Mouse (Mus musculus): Measurements from ENCODE around the gene Drd4. TPM values are rescaled to one million over a fixed set of nuclear protein-coding genes. Genes with fewer than 3 reads are reported as not detected.

Gene Drd4
- total and polyA plus RNA-seq, 2 experiments from 2014 or later = 0.07 TPM; not detected in 1

- TF ChIP-seq EP300 (IDR thresholded peaks at IDR 0.05; ENCODE audit: low read depth) (no peak), CTCF (IDR thresholded peaks at IDR 0.05; ENCODE audit: low read depth) (no peak)
- Histone ChIP-seq H3K9me3 (replicated peaks; ENCODE audit: control insufficient read depth, low read length) (no peaks in the 10 kb centered on the region), H3K27ac (ENCODE audit: low read depth) (no peak overlapping the region), H3K9ac (replicated peaks; ENCODE audit: low read depth, low read length) (no peak overlapping the region), H3K36me3 (replicated peaks; ENCODE audit: control insufficient read depth, insufficient read depth, low read length) (peaks cover 68% of the 10 kb centered on the region), H3K4me1 (ENCODE audit: control insufficient read depth, insufficient read depth) (no peaks in the 10 kb centered on the region), H3K4me2 (ENCODE audit: low read depth, low read length) (no peak overlapping the region), H3K27me3 (ENCODE audit: control insufficient read depth, insufficient read depth, low read length) (no peaks in the 10 kb centered on the region), H3K4me3 (ENCODE audit: low read depth, low read length) (no peak overlapping the region)
- DNase-seq (ENCODE audit: low spot score) = no peak
- no peak for ATAC-seq (ENCODE audit: insufficient read depth, low read depth)
- WGBS = 76% methylated on average over 1 of the region's 1 CpGs
Measured at GRCm38 (mm10) chr7:141302702-141303268, 11.0 kb downstream of the Drd4 start.

- Histone ChIP-seq H3K36me3 (replicated peaks; ENCODE audit: control insufficient read depth, insufficient read depth, low read length) (peaks cover 77% of the 10 kb centered on the region), H3K4me1 (ENCODE audit: control insufficient read depth, insufficient read depth) (no peaks in the 10 kb centered on the region), H3K27ac (ENCODE audit: low read depth) (no peak overlapping the region), H3K27me3 (ENCODE audit: control insufficient read depth, insufficient read depth, low read length) (no peaks in the 10 kb centered on the region), H3K9me3 (replicated peaks; ENCODE audit: control insufficient read depth, low read length) (no peaks in the 10 kb centered on the region), H3K9ac (replicated peaks; ENCODE audit: low read depth, low read length) (no peak overlapping the region), H3K4me3 (ENCODE audit: low read depth, low read length) (no peak overlapping the region), H3K4me2 (ENCODE audit: low read depth, low read length) (no peak overlapping the region)
- 79% methylated on average over 4 of the region's 4 CpGs for WGBS
- no peak for TF ChIP-seq CTCF (IDR thresholded peaks at IDR 0.05; ENCODE audit: low read depth)
- DNase-seq (ENCODE audit: low spot score) = no peak
- no peak for ATAC-seq (ENCODE audit: insufficient read depth, low read depth)
Measured at GRCm38 (mm10) chr7:141304537-141304936, 12.7 kb downstream of the Drd4 start.

DNA sequence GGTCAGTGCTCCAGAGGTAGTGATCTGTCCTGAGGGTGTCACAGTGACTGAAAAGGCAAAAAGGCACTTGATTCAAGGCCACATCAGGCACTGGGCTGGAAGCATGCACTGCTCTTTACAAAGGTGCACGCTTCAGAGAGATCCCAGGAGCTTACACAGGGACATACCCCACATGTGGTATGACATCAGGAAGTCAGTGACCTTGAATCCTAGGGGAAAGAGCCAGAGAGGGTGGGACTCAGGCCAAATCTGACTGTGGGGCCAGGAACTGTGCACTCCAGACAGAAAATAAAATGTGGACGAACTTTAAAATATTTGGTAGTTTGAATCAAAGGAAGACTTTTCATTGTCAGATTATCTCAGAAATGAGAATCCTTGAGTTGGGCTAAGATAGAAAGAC lies 22.6 kb downstream of the Drd4 start:
- Histone ChIP-seq H3K4me3 (ENCODE audit: low read depth, low read length) (no peak overlapping the region), H3K9ac (replicated peaks; ENCODE audit: low read depth, low read length) (no peak overlapping the region), H3K27me3 (ENCODE audit: control insufficient read depth, insufficient read depth, low read length) (no peaks in the 10 kb centered on the region), H3K27ac (ENCODE audit: low read depth) (no peak overlapping the region), H3K9me3 (replicated peaks; ENCODE audit: control insufficient read depth, low read length) (no peaks in the 10 kb centered on the region), H3K4me2 (ENCODE audit: low read depth, low read length) (no peak overlapping the region), H3K4me1 (ENCODE audit: control insufficient read depth, insufficient read depth) (no peaks in the 10 kb centered on the region; the same call in 1 of the 2 replicates), H3K36me3 (replicated peaks; ENCODE audit: control insufficient read depth, insufficient read depth, low read length) (peaks cover 98% of the 10 kb centered on the region)
- TF ChIP-seq EP300 (IDR thresholded peaks at IDR 0.05; ENCODE audit: low read depth) (no peak), CTCF (IDR thresholded peaks at IDR 0.05; ENCODE audit: low read depth) (no peak)
- 72% methylated on average over 2 of the region's 2 CpGs for WGBS
- ATAC-seq (ENCODE audit: insufficient read depth, low read depth) = no peak
- DNase-seq (ENCODE audit: low spot score) = no peak

DNA sequence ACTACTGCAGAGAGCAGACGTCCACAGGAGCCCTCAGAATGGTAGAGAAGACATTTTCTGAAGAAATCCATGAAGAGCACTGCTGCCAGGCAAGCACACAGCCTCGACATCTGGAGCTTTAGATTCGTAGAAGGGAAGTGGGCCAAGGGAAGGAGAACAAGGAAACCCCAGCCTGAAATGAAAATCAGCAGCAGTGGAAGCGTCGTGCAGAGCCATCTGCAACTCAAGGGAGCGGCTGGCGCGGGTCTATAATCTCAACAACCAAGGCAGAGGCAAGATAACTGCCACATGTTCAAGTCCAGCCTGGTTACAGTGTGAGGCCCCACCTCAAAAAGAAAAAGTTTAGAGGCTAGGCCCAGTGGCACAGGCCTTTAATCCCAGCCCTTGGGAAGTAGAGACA lies 23.3 kb downstream of the Drd4 start:
- H3K27me3 ChIP-seq (ENCODE audit: control insufficient read depth, insufficient read depth, low read length) = no peaks in the 10 kb centered on the region
- no peaks in the 10 kb centered on the region; the same call in 1 of the 2 replicates for H3K4me1 ChIP-seq (ENCODE audit: control insufficient read depth, insufficient read depth)
- no peak overlapping the region for H3K27ac ChIP-seq (ENCODE audit: low read depth)
- ATAC-seq (ENCODE audit: insufficient read depth, low read depth) (no peak), DNase-seq (ENCODE audit: low spot score) (no peak)
- WGBS = 80% methylated on average over 8 of the region's 8 CpGs
- no peaks in the 10 kb centered on the region for H3K9me3 ChIP-seq (replicated peaks; ENCODE audit: control insufficient read depth, low read length)
- no peak overlapping the region for H3K9ac ChIP-seq (replicated peaks; ENCODE audit: low read depth, low read length)
- peaks cover 98% of the 10 kb centered on the region for H3K36me3 ChIP-seq (replicated peaks; ENCODE audit: control insufficient read depth, insufficient read depth, low read length)
- H3K4me3 ChIP-seq (ENCODE audit: low read depth, low read length) = no peak overlapping the region
- H3K4me2 ChIP-seq (ENCODE audit: low read depth, low read length) = no peak overlapping the region
- TF ChIP-seq CTCF (IDR thresholded peaks at IDR 0.05; ENCODE audit: low read depth) (no peak), EP300 (IDR thresholded peaks at IDR 0.05; ENCODE audit: low read depth) (no peak)

DNA sequence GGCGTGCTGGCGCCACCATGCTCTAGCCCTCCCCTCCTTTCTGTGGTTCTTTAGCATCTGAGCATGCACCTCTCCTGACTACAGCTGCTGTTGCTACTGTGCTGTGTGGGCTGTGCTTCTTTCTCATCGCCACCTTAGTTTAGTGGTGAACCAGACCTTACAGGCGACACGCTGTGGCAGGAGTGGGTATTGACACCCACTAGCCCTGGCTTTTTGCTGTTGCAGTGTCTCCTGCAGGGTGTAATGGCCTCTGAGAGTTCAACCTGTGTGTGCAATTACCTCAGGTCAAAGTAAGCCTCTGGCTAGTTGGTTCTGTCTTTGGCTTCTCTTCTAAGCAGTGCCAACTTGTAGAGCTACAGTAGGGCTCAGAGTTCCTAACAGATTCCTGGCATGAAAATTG lies 24.2 kb downstream of the Drd4 start:
- 72% methylated on average over 5 of the region's 5 CpGs for WGBS
- ATAC-seq (ENCODE audit: insufficient read depth, low read depth) = no peak; the same call in 1 of the 2 replicates

DNA sequence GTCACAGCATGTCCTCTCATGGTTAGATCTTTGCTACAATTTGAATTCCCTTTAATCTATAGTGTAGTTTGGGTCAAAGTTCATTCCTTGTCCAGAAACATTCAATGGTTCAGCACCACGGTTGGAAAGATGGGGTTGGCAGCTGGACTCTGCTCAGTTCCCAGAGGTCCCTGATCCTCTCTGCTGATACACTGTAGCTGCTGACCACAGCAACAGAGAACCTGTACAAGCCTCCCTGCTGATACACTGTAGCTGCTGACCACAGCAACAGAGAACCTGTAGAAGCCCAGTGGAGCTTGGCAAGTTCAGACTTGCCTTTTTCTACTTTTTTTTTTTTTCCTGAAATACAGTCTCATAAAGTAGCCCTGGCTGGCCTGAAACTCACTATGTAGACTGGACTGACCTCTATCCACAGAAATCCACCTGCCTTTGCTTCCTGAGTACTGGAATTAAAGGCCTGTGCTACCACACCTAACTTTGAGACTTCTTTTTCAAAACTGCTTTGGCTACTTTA lies 25.9 kb downstream of the Drd4 start:
- no peaks in the 10 kb centered on the region for H3K27me3 ChIP-seq (ENCODE audit: control insufficient read depth, insufficient read depth, low read length)
- H3K36me3 ChIP-seq (replicated peaks; ENCODE audit: control insufficient read depth, insufficient read depth, low read length) = peaks cover 98% of the 10 kb centered on the region
- H3K9ac ChIP-seq (replicated peaks; ENCODE audit: low read depth, low read length) = no peak overlapping the region
- TF ChIP-seq CTCF (IDR thresholded peaks at IDR 0.05; ENCODE audit: low read depth) (no peak), EP300 (IDR thresholded peaks at IDR 0.05; ENCODE audit: low read depth) (no peak)
- no peak overlapping the region for H3K4me3 ChIP-seq (ENCODE audit: low read depth, low read length)
- no peak overlapping the region for H3K4me2 ChIP-seq (ENCODE audit: low read depth, low read length)
- 71% methylated on average over 1 of the region's 1 CpGs for WGBS
- H3K27ac ChIP-seq (ENCODE audit: low read depth) = no peak overlapping the region
- ATAC-seq (ENCODE audit: insufficient read depth, low read depth) (no peak), DNase-seq (ENCODE audit: low spot score) (no peak)
- H3K9me3 ChIP-seq (replicated peaks; ENCODE audit: control insufficient read depth, low read length) = no peaks in the 10 kb centered on the region
- H3K4me1 ChIP-seq (ENCODE audit: control insufficient read depth, insufficient read depth) = no peaks in the 10 kb centered on the region; the same call in 1 of the 2 replicates

More for the DNA sequence above, 24.2 kb downstream of the Drd4 start:
- Histone ChIP-seq H3K4me3 (ENCODE audit: low read depth, low read length) (no peak overlapping the region), H3K36me3 (replicated peaks; ENCODE audit: control insufficient read depth, insufficient read depth, low read length) (peaks cover 98% of the 10 kb centered on the region), H3K27ac (ENCODE audit: low read depth) (no peak overlapping the region), H3K27me3 (ENCODE audit: control insufficient read depth, insufficient read depth, low read length) (no peaks in the 10 kb centered on the region), H3K9me3 (replicated peaks; ENCODE audit: control insufficient read depth, low read length) (no peaks in the 10 kb centered on the region), H3K4me2 (ENCODE audit: low read depth, low read length) (no peak overlapping the region), H3K9ac (replicated peaks; ENCODE audit: low read depth, low read length) (no peak overlapping the region), H3K4me1 (ENCODE audit: control insufficient read depth, insufficient read depth) (no peaks in the 10 kb centered on the region; the same call in 1 of the 2 replicates)
- no peak for TF ChIP-seq EP300 (IDR thresholded peaks at IDR 0.05; ENCODE audit: low read depth)
- peak; percentile 47 for TF ChIP-seq CTCF (IDR thresholded peaks at IDR 0.05; ENCODE audit: low read depth)
- DNase-seq (ENCODE audit: low spot score) = no peak
